ENCODE assay signal across 31 mouse cellular contexts in the genomic region with DNA sequence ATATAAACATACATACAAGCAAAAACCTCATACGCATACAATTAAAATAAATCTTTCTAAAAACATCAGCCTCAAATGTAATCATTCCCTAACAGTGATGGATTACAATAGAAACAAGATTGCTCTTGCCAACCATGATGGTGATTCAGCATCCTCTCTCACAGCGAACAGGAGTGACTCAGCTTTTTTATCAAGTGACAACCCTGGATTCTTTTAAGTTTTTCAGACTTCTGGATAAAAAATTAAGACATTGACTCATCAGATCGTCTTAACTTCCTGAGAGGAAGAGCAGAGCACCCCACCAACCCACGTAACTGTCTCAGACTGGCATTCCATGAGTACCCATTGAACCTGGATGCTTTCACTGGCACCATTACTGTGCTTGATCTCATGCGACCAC.
DNase-seq lines count a peak whose midpoint lies in the region; ATAC-seq and TF ChIP-seq lines count a peak whose summit lies in the region.
"Had no signal": no experiment of that assay in that cellular context is flagged by ENCODE, and none has a peak within 500 bp of the region (broad histone marks: within the 10 kb centered on the region; RNA-seq: fewer than 3 reads in every experiment).

No protein-coding gene starts in this region.

- H3K36me3 ChIP-seq in ES-E14 (ENCODE audit: control insufficient read depth, insufficient read depth, low read length, poor library complexity, severe bottlenecking): no peaks in the 10 kb centered on the region; the same call in 1 of the 2 replicates
- no peaks in the 10 kb centered on the region for H3K36me3 ChIP-seq in kidney, embryonic 15.5 days
- H3K36me3 ChIP-seq: embryonic facial prominence, embryonic 13.5 days; heart, embryonic 10.5 days; heart, embryonic 15.5 days; neural tube, embryonic 15.5 days had no signal

- no peak overlapping the region for H3K27ac ChIP-seq in ES-E14 (ENCODE audit: insufficient read depth, low read depth, low read length, poor library complexity, severe bottlenecking)
- H3K27ac ChIP-seq in kidney, embryonic 15.5 days: no peak overlapping the region
- H3K27ac ChIP-seq: embryonic facial prominence, embryonic 13.5 days; heart, embryonic 10.5 days; heart, embryonic 15.5 days; kidney, postnatal 0 days; liver, embryonic 14.5 days; macrophage; neural tube, embryonic 15.5 days had no signal

- ATAC-seq in kidney, embryonic 15.5 days (replicated peaks; ENCODE audit: low FRiP score): no peak
- ATAC-seq: forebrain, embryonic 16.5 days; hindbrain, embryonic 16.5 days; Patski had no signal

- peak; percentile 4 for DNase-seq in right cerebral cortex, adult 18-20 months
- DNase-seq in right cerebral cortex, postnatal 36 days (ENCODE audit: low spot score in 2 of 2): no peak
- DNase-seq in ES-E14 (ENCODE audit: low read depth, low spot score): no peak
- DNase-seq in NIH3T3 (ENCODE audit: low read depth): peak; percentile 56
- DNase-seq in embryo, embryonic 9.5 days (ENCODE audit: extremely low spot score): no peak
- DNase-seq in heart, adult 8-10 months (ENCODE audit: low spot score): no peak
- DNase-seq: adrenal gland, postnatal 14 days; cerebellum, adult 2 months; cerebellum, postnatal 36 days; embryo, embryonic 11 days; gastrocnemius, postnatal 10 days; kidney, adult 2 months; layer of hippocampus, postnatal 36 days; liver; lung, adult 2 months; lung, postnatal 10 days; midbrain, embryonic 14.5 days; retina, postnatal 1 day; thymus, postnatal 4 days had no signal

- H3K27me3 ChIP-seq in kidney, embryonic 15.5 days: no peaks in the 10 kb centered on the region
- H3K27me3 ChIP-seq: embryonic facial prominence, embryonic 13.5 days; heart, embryonic 15.5 days; neural tube, embryonic 15.5 days; Patski had no signal

- H3K4me1 ChIP-seq in ES-E14 (ENCODE audit: control insufficient read depth in 2 of 2, insufficient read depth in 2 of 2, low read length in 2 of 2, poor library complexity in 1 of 2): no peaks in the 10 kb centered on the region
- no peaks in the 10 kb centered on the region for H3K4me1 ChIP-seq in kidney, embryonic 15.5 days
- H3K4me1 ChIP-seq: embryonic facial prominence, embryonic 13.5 days; neural tube, embryonic 15.5 days had no signal

- WGBS in kidney, embryonic 15.5 days: 82% methylated on average over 5 of the region's 5 CpGs

- no peak overlapping the region for H3K4me3 ChIP-seq in ES-E14 (ENCODE audit: insufficient read depth in 1 of 2, low read depth in 1 of 2, low read length in 2 of 2, poor library complexity in 1 of 2, severe bottlenecking in 1 of 2)
- no peak overlapping the region for H3K4me3 ChIP-seq in kidney, embryonic 15.5 days (replicated peaks)
- H3K4me3 ChIP-seq: embryonic facial prominence, embryonic 13.5 days; erythroblast, embryonic 14.5 days; heart, embryonic 10.5 days; heart, embryonic 15.5 days; neural tube, embryonic 15.5 days had no signal

- H3K4me2 ChIP-seq in kidney, embryonic 15.5 days: no peak overlapping the region
- H3K4me2 ChIP-seq: embryonic facial prominence, embryonic 13.5 days; heart, embryonic 15.5 days; neural tube, embryonic 15.5 days had no signal

- no peaks in the 10 kb centered on the region for H3K9me3 ChIP-seq in ES-E14 (ENCODE audit: control insufficient read depth, insufficient read depth, low read depth, low read length)
- no peaks in the 10 kb centered on the region for H3K9me3 ChIP-seq in kidney, embryonic 15.5 days (replicated peaks)
- H3K9me3 ChIP-seq: embryonic facial prominence, embryonic 13.5 days; heart, embryonic 10.5 days; heart, embryonic 15.5 days; neural tube, embryonic 15.5 days had no signal

- in situ Hi-C loops in ES-E14 (cut with MboI; ENCODE audit: low sequenced_read_pairs in 2 of 2, unreplicated experiment in 2 of 2): no loop called here

- no peak overlapping the region for H3K9ac ChIP-seq in ES-E14 (ENCODE audit: insufficient read depth, low read depth, low read length, poor library complexity, severe bottlenecking)
- no peak overlapping the region for H3K9ac ChIP-seq in kidney, embryonic 15.5 days
- H3K9ac ChIP-seq: embryonic facial prominence, embryonic 13.5 days; heart, embryonic 15.5 days; liver, embryonic 14.5 days; neural tube, embryonic 15.5 days had no signal

TF ChIP-seq in ES-E14, 5 proteins besides CTCF, POLR2A, EP300 and RAD21:
- no peak for TF ChIP-seq ZC3H11A (IDR thresholded peaks at IDR 0.05; ENCODE audit: borderline replicate concordance, low read depth, low read length)
- TF ChIP-seq CHD2 (IDR thresholded peaks at IDR 0.05; ENCODE audit: low read depth, low read length): no peak
- TF ChIP-seq MAFK (IDR thresholded peaks at IDR 0.05; ENCODE audit: insufficient read depth, low read depth, low read length): peak; percentile 46; the same call in 1 of the 2 replicates

Comparison
In these comparisons a context has a peak if more than half of its experiments do, and no peak if none do; other contexts are left out.
1. DNase-seq: peak in right cerebral cortex, adult 18-20 months (single experiment) and NIH3T3 (single experiment); none in right cerebral cortex, postnatal 36 days (0 of 2), ES-E14 (single experiment), embryo, embryonic 9.5 days (single experiment) and heart, adult 8-10 months (single experiment).